Mouse (Mus musculus) heart, adult 18-20 months (tissue): ENCODE measurements around the gene Prop1. TPM values are rescaled to one million over a fixed set of nuclear protein-coding genes. Genes with fewer than 3 reads are reported as not detected.

Experiments used
- DNase-seq, 2 experiments: peaks; one replicate each; pipeline ENCODE4 v3.0.0; 2021 to 2022; ENCODE audit warnings: mixed read lengths in 1 of 2
- long read RNA-seq, 2 experiments: library from polyadenylated mRNA; stranded (forward); transcript quantifications; one replicate each; pipeline ENCODE4 v2.0.0; 2021
- total RNA-seq, 2 experiments: library from RNA; stranded (reverse); gene quantifications; 2 replicates each; pipeline ENCODE4 v1.2.3; 2021

Prop1 gene
- total RNA-seq: not detected
- long read RNA-seq, experiment 1: 0 reads
- long read RNA-seq, experiment 2: 0 reads

DNA sequence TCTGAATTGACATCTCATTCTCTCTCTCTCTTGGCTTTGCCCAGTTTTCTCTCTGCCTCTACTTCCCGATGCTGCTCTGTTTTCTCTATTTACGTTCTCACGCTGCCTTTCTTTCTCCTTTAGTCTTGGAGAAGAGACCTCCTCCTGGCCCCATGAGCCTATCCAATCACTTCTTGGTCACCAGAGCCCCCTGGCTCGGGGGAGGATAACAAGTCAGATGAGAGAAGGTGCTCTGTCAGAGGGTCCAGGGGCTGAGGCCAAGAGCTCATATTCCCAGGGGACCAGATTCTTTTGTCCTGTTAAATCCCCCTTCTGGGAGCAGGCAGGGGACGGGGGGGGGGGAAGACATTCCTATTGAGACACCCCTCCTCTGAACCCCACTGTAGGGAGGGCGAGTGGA is at the start of gene Prop1:
Gene Prop1, minus strand, starts transcription at position 101 of the 400 bp plus-strand sequence.
- DNase-seq: no peak

DNA sequence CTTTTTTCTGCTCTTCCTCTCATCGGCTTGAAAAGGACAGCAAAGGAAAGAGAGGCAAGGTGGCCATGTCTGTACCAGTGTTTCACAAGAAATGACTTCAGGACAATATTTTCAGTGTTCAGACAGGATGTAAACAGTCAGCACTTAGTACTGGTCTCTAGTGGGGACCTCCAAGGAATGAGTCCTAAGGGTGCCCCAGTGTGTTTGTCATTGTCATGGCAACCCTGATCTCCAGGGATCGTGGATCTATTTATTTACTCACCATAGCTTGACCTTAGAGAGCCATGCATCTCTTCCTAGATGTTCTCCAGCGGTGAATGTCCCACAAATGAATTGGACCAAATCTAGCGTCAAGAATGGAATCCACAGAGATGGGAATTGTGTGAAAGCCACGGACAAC is 49.7 kb upstream of the Prop1 start, which contains the start of gene Olfr51:
Gene Olfr51, plus strand, starts transcription at position 301 of the 400 bp plus-strand sequence.
- DNase-seq: no peak

DNA sequence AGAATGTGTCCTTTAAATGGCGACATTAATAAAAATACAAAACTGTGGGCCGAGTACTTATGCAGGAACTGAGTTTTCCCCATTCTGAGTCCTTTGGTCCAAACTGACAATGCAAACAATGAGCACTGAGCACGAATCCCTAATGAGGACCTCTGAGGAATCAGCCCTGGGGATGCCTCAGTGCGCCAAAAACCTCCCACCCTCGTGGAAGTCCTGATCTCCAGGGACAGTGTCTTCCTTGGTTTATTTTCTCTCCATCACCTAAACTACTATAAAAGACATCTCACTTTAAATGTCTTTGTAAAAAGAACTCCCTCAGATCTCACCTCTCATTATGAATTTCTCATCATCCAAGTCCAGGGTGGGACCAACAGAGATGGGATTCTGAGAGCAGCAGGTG is 28.1 kb upstream of the Prop1 start, which contains the start of gene Olfr1377:
Gene Olfr1377, plus strand, starts transcription at position 301 of the 400 bp plus-strand sequence.
- no peak for DNase-seq

DNA sequence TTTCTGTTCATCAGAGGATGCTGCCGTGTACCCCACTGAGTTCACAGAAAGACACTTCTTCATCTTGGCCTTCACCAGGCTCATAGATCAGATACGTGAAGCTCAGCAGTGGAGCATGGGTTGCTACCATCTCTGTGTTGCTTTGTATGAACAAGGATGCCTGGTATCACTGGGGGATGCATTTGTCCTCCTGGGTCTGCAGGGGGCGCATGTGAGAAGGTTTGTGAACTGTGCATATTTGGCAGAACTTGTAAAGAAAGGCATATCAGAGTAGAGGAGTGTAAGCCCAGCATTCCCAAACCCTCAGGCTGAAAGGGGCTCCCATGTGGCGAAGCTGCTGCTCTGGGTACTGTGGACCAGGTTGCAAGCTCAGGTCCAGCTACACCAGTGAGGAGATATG is 23.7 kb upstream of the Prop1 start:
- no peak for DNase-seq

DNA sequence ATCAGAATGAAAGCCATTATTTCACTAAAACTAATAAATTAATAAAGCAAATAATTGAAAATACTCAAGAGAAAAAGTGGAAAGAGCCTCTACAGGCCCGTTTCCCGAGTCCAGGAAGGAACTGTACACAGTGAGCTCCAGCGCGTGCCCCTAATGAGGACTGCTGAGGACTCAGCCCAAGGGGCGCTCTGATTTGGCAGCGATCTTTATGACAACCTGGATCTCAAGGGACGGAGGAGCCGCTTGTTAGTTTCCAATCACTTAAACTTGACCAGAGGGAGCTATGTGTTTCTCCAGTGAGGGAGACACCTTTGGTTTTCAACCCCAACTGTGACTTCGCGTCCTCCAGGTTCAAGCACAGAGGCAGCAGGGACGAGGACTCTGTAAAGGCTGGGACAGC is 12.7 kb upstream of the Prop1 start, which contains the start of gene Olfr1378:
Gene Olfr1378, plus strand, starts transcription at position 301 of the 400 bp plus-strand sequence.
- DNase-seq: no peak

DNA sequence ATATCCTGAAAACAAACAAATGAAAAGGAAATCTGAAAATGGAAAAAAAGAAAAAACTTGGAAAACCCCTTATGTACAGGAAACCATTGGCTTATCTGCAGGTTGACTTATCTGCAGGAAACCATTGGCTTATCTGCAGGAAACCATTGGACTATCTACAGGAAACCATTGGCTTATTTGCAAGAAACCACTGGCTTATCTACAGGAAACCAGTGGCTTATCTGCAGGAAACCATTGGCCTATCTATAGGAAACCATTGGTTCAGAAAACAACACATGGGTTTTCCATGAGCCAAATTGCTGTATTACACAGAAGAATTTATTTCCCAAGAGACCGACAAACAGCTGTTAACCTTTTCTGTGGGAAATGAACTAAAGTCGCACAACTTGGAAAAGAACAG is 11.3 kb upstream of the Prop1 start:
- DNase-seq: peak; percentile 2 to 63

DNA sequence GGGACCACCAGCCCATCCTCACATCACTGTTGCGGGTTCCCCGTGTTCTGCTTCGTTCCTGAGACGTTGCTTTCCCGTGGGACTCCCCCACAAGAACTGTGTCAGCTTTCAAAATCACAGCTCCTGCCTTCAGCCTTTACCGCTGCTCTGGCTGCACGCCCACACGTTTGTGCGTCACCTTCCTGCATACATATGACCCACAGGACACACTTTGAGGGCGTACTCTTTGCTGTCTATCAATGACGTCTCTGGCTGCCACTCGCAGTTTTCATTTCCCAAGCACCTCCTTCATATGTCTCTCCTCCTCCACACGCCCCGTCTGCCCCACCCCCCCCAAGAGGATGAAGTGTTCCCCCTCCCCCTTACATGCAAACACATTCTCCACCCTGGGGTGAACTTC is 1.3 kb downstream of the Prop1 start:
- no peak for DNase-seq

DNA sequence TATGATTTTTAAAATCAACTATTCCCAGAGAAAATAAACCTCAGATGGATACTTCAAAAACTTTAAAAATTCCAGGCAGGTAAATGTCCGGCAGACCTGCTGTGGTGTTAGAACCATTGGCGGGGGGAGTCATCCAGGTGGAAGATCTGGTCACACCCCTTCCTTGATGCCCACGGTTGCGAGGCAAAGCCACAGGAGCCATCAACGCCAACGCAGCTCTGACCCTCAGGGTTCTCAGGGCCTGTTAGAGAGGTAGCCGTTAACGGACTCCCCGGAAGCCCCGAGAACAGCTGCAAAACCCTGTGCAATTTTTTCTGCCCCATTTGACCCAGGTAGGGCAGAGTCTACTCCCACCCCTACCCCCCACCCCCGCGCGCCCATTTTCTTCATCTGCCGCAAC is 10.1 kb downstream of the Prop1 start, which contains the start of gene 4933414I15Rik:
Gene 4933414I15Rik, minus strand, starts transcription at position 260 of the 400 bp plus-strand sequence.
- no peak for DNase-seq

DNA sequence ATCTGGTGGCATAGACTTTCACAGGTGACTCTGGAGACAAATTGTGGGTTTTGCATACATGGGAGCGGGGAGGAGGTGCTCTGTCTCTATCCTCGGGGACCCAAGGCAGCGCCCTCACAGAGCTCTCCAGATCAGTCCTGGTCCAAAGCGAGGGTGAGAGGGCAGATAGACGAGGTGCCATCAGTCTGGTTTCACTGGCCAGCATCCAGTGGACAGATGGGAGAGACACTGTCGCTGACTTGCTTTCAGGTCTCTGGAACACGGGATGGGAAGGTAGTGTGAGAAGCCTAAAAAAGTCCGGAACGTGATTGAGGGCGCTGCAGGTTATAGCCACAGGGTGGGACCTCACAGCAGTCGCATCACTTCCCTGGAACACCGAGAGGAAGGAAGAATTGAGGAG is 11.2 kb downstream of the Prop1 start:
- no peak for DNase-seq

DNA sequence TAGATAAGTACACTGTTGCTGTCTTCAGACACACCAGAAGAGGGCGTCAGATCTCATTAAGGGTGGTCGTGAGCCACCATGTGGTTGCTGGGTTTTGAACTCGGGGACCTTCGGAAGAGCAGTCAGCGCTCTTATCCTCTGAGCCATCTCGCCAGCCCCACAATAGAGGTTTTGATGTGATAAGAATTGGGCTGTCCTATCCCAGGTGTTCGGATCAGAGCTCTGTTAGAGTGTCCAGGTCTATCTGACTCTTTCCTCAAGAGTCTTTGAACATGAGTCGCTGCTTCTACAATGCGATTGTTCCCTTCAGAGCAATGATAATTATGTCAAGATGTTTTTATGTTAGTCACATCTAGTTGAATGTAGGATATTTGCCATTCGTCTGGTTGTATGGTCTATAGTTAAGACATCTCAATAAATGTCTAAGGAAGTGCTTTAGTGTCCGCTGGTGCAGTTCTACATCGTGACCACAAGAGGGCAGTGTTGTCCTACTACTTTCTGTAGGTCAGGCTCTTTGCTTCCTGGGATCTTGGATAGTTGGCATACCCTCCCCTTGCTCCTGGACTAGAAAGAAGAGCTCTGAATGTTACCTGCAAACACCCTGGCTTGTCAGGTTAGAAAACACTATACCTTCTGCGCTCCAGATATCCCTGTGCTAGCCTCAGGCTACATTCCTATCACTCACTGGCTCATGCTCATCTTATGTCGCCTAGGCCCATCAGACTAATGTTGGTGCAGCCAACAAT is 13.8 kb downstream of the Prop1 start:
- DNase-seq: peak in 1 of 2 experiments; percentile 36

DNA sequence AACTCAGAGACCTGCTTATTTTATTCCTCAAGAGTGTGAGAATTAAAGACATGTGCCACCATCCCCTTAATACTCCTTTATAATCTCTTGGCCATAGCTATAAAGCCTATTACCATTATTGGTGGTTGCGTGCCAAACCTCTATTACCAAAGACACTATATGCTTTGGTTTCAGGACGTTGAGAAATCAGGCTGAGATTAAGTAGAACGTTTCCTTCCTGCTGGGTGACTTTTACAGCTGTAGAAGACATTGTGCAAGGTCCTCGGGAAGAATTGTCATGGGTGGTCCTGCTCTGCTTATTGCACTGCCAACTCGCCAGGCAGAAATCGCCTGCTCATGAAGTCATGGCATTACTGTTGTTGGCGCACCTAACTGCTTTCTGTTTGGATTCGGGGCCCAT is 15.1 kb downstream of the Prop1 start:
- no peak for DNase-seq

DNA sequence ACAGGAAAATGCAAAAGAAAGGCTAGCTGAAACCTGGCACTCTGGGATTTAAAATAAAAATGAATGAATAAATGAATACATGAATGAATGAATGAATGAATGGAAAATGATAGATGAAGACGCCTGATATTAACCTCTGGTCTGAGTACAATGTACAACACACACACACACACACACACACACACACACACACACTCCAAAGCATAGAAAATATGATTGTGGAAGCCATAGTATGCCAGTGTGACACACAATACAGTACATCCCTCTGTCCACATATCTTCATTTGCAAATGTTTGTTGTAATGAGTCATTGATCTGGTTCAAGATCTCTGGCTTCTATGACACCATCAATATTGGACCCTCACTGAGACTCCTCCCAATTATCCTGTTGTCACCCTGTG is 21.5 kb downstream of the Prop1 start:
- no peak for DNase-seq

DNA sequence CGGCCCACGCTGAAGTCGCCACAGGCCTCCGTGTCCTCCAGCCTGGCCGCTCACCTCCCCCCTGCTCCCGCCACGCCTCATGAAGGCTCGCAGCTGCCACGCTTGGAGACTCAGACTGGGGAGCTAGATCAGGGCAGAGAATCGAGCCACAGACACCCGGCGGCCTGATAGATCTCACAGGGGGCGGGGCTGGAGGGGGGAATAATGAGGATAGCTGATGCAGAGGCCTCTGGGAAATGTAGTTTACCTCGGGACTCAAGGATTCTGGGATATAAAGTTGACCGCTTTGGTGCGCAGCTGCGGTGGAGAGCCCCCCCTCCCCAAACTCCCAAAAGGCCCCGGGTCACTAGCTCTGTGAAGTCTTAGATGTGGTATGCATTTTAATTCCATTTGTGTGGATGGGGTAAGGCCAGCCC is 22.1 kb downstream of the Prop1 start, which contains the start of gene Zfp354b:
Gene Zfp354b, minus strand, starts transcription at position 183 of the 416 bp plus-strand sequence.
- DNase-seq: peak; percentile 89 to 91

DNA sequence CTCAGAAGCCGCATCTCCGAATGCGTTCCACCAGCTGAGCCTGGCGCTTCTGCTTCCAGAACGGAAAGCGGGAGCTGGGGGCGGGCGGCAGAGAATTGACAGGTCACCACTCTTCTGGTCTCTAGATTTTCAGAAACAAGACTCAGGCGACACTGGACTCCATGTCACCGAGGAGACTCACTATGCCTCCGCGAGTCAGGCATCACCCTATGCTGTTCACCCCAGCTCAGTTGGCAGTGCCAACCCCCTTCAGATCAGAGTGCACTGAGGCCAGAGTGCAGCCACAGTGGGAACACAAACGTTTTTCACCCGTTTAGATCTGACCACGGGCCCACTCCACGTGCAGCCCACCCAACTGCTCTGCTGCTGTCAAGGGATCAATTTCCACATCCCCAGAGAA is 22.5 kb downstream of the Prop1 start:
- no peak for DNase-seq

DNA sequence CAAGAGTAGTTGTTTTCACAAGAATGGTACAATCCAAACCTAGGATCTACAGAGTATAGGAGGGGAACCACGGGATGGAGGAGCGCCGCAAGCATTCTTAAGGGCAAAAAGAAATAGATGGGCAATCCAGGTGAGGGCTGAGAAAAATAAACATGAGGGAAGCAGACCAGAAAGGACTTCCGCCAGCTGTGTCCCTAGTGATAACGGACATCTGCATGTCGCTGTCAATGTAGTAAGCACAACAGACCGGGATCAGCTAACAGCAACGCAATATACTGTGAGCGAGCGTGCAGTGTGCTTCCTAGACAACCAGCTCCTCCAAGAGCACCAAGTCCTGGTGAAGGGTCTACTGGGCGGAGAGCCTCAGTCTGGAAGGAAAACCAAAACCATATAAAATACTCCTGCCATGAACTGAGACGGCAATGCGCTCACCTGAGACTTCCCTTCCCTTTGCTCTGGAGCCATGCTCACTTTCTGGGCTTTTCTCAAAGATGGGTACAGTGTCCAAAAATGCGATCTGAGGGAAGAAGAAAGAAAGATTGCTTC is 23.0 kb downstream of the Prop1 start:
- peak in 1 of 2 experiments; percentile 11 for DNase-seq

DNA sequence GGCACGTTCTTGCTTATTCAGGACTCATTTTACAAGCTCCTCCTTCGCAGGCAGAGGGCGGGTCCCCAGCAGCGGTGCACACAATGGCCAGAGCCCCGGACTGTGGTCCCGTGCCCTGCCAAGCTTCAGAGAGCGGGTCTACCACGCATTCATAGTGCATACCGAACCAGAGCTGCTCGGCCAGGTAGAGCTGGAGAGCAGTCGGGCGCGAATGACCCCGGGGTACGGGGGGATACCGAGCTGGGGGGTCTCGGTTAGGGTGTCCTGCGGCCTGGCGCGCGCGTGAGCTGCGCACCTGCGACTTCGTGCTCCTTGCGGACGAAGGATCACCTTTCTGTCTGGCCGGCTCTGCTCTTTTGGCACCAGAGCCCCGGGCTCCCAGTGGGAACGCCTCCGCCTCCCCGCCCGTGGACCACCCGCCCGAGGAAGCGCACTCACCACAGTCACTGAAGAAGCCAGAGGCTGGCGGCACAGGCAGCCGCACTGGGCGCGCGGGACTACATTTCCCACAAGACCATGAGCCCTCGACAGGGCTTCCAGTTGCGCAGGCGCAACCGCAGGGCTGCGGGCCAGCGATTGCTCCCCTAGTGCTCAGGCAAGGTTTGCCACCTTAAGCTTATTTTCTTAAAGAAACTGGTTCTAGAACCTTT is 37.8 kb downstream of the Prop1 start, which contains the start of gene Zfp2:
Gene Zfp2, minus strand, starts transcription at position 495 of the 650 bp plus-strand sequence.
- DNase-seq: peak; percentile 91 to 94

DNA sequence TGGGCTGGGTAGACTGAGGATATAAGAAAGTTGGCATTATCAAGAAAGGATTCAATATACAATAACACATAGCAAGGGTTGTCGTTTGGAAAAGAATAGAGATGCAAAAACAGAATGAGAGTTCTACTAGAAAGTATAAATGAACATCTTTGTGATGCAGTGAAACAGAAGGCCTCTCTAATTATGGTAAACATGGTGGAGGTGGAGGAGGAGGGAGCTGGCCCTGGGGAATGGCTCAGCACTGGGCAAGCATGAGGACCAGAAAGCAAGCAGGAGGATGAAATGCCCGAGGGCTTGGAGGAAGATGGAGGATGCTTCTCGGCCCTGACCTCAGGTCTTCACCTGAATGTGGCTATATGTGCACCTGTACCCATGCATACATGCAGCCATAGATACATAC is 39.1 kb downstream of the Prop1 start:
- DNase-seq: no peak

DNA sequence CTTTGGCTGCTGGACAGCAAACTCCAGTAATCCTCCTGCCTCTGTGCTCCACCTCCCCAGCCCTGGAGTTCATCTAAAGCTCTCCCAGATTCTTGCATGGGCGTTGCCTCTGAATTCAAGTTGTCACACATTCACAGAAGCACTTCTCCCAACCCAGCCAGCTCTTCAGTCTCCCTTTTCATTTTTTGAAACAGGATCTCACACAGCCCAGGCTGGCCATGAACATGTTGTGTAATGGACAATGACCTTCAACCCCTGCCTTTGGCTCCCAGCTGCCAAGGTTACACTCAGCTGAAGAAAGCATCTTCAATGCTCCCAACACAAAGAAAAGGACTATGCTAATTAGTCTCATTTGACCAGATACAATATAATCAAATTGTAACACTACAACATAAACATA is 40.3 kb downstream of the Prop1 start:
- DNase-seq: no peak

DNA sequence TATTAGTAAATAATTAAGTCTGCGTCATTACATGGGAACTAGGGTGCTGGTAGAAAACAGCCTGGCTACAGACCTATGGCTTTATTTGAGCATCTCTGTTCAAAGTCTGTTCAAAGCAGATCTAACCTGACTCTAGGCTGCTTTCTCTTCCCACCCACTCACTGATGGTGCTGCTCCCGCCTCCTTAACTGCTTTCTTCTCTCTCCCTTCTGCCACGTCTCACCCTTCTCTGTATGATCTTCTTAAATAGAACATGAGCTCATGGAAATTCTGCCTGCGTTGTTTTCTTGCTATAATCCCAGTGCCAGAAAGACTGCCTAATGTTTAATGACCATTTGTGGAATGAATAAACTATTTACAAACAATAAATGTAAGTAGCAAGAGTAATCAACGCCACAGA is 45.4 kb downstream of the Prop1 start:
- no peak for DNase-seq
